Mouse (Mus musculus) embryonic facial prominence, embryonic 12.5 days (tissue): ENCODE results near the gene Ostn. TPM values are rescaled to one million over a fixed set of nuclear protein-coding genes. Genes with fewer than 3 reads are reported as not detected.

Experiments used
- ATAC-seq: fragments of 200-750 bp; cut with Nextera tagmentation; 2 replicates; pipeline ENCODE4 v1.8.0; 2017; ENCODE audit not compliant: insufficient number of reproducible peaks, insufficient read depth, low FRiP score, low TSS enrichment
- H3K27ac ChIP-seq: fragments of 300-500 bp; sonication (generic); 2 replicates; pipeline ENCODE4 v1.5.1; 2016; ENCODE audit warnings: mild to moderate bottlenecking
- H3K27me3 ChIP-seq: fragments of 300-500 bp; sonication (generic); 2 replicates; pipeline ENCODE4 v1.6.1; 2016; ENCODE audit warnings: mild to moderate bottlenecking, moderate library complexity
- H3K36me3 ChIP-seq: fragments of 300-500 bp; sonication (generic); 2 replicates; pipeline ENCODE4 v1.6.1; 2016; ENCODE audit warnings: mild to moderate bottlenecking
- H3K4me1 ChIP-seq: fragments of 300-500 bp; sonication (generic); 2 replicates; pipeline ENCODE4 v1.6.1; 2016
- H3K4me2 ChIP-seq: fragments of 300-500 bp; sonication (generic); replicated peaks from 2 replicates; pipeline ENCODE4 v1.6.1; 2016; ENCODE audit warnings: mild to moderate bottlenecking, moderate library complexity
- H3K4me3 ChIP-seq: fragments of 300-500 bp; sonication (generic); 2 replicates; pipeline ENCODE4 v1.5.1; 2016; ENCODE audit warnings: mild to moderate bottlenecking
- H3K9ac ChIP-seq: fragments of 300-500 bp; sonication (generic); 2 replicates; pipeline ENCODE4 v1.6.1; 2016; ENCODE audit warnings: mild to moderate bottlenecking, moderate library complexity
- H3K9me3 ChIP-seq: fragments of 300-500 bp; sonication (generic); 2 replicates; pipeline ENCODE4 v1.6.1; 2016; ENCODE audit warnings: mild to moderate bottlenecking, moderate library complexity
- WGBS: fragments of 180-500 bp; shearing (Covaris S2); methylation state at CpG from one replicate; pipeline ENCODE4 v1.1.7; 2016; 5-methylcytosine and 5-hydroxymethylcytosine counted together
- polyA plus RNA-seq: library from polyadenylated mRNA; unstranded; fragments of >200 nt; fragmentation: Nextera tagmentation; extraction: Ambion mirVana; gene quantifications from 2 replicates; pipeline ENCODE4 v1.2.1, GENCODE M21; 2016

Ostn gene
- polyA plus RNA-seq, 1 experiment from 2014 or later, result 0.37 TPM

DNA sequence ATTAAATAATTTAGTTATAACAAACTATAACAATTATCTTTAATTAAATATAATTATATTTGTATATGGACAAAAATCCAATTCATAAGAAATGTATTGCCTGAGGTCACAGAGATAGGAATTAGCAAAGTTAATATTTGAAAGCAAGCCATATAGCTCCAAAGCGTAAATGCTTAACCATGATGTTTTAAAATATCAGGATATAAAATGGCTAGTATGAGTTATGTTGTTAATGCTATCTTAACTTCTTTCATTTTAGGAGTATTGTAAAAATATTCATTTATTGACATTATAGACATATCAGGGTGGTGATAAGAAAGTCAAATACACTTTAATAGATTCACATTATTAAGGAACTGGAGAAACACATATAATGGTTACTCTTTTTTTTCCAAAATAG, 52.8 kb downstream of the Ostn start:
- no peaks in the 10 kb centered on the region for H3K4me1 ChIP-seq
- H3K36me3 ChIP-seq, result no peaks in the 10 kb centered on the region
- no peaks in the 10 kb centered on the region for H3K27me3 ChIP-seq
- H3K9me3 ChIP-seq, result no peaks in the 10 kb centered on the region
- no peak overlapping the region for H3K9ac ChIP-seq
- no peak overlapping the region for H3K27ac ChIP-seq
- H3K4me2 ChIP-seq, result no peak overlapping the region
- H3K4me3 ChIP-seq, result no peak overlapping the region
- no peak for ATAC-seq
- WGBS, result 86% methylated on average over 1 of the region's 1 CpGs

DNA sequence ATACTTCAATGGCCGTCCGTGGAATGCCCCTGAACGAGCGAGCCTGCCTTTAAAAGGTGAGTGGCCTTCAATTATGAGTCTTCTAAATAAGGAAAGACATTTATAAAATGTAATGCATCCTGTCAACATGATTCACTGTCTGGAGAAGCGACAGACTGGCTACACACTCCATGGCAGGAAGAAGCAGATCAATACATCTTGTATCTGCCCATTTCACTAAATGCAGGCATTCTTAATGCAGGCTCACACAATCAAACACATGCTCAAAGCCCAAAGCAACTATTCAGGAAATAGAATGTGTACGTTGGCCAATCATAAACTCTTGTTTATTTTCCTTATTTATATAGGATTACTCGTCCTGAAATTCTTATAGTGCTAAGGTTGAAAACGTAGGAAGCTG, 62.9 kb downstream of the Ostn start, which contains the start of gene Uts2b:
TSS of gene Uts2b (minus strand) at position 49 of the 400 bp plus-strand sequence.
- Histone ChIP-seq H3K27me3 (no peaks in the 10 kb centered on the region), H3K27ac (no peak within 1 kb of the TSS), H3K4me1 (no peaks in the 10 kb centered on the region), H3K9ac (no peak within 1 kb of the TSS), H3K4me2 (no peak within 1 kb of the TSS), H3K36me3 (no peaks in the 10 kb centered on the region), H3K4me3 (no peak within 1 kb of the TSS), H3K9me3 (no peaks in the 10 kb centered on the region)
- no peak for ATAC-seq
- WGBS, result 62% methylated on average over 8 of the region's 8 CpGs

GRCm38 (mm10) chr16:27370700-27371099, 63.4 kb downstream of the Ostn start:
- no peaks in the 10 kb centered on the region for H3K4me1 ChIP-seq
- no peaks in the 10 kb centered on the region for H3K36me3 ChIP-seq
- no peak overlapping the region for H3K9ac ChIP-seq
- H3K9me3 ChIP-seq, result no peaks in the 10 kb centered on the region
- H3K27me3 ChIP-seq, result no peaks in the 10 kb centered on the region
- no peak overlapping the region for H3K27ac ChIP-seq
- ATAC-seq, result no peak
- 62% methylated on average over 2 of the region's 2 CpGs for WGBS
- H3K4me3 ChIP-seq, result no peak overlapping the region
- no peak overlapping the region for H3K4me2 ChIP-seq

- Histone ChIP-seq H3K9me3 (no peaks in the 10 kb centered on the region), H3K4me3 (no peak overlapping the region), H3K4me1 (no peaks in the 10 kb centered on the region), H3K27me3 (no peaks in the 10 kb centered on the region), H3K4me2 (no peak overlapping the region), H3K36me3 (no peaks in the 10 kb centered on the region), H3K27ac (no peak overlapping the region), H3K9ac (no peak overlapping the region)
- WGBS, result 79% methylated on average over 3 of the region's 3 CpGs
- no peak for ATAC-seq
Observed at GRCm38 (mm10) chr16:27374139-27374538, 66.8 kb downstream of the Ostn start.

DNA sequence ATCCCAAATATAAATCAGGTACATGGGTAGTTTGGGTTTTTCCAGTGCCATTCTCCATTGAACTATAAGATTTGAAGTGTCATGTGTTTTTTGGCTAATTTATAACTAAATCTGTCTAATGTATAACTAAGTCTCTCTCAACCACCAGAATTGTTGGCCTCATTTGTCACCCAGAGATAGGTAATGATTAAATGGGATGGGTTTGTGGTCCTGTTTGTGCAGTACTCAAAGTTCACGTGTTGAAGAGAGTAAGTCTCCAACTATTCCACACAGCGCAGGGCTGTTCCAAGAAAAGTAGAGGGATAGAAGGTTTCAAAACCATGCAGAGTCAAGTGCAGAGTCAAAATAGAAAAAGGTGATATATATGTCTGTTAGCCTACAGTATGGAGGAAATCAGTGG, 68.0 kb downstream of the Ostn start:
- no peaks in the 10 kb centered on the region for H3K27me3 ChIP-seq
- H3K9me3 ChIP-seq, result no peaks in the 10 kb centered on the region

DNA sequence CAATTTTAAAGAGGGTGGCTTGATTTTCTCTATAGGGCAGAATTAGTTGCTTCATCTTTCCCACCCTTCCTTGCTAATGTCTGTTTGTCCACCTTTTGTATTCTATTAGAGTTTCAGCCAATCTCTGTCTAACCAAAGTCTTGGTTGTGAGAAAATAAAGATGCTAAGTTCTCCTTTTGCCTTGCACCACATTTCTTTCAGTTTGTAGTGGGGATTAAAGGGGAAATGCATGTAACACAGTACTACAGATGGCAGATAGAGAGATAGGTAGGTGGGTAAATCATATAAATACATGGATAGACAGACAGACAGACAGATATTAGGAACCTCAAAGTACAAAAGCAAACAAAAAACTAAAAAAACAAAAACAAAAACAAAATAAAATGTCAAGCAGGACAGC, 69.3 kb downstream of the Ostn start:
- no peaks in the 10 kb centered on the region for H3K4me1 ChIP-seq
- no peak for ATAC-seq
- no peak overlapping the region for H3K27ac ChIP-seq
- H3K4me3 ChIP-seq, result no peak overlapping the region
- no peaks in the 10 kb centered on the region for H3K9me3 ChIP-seq
- no peaks in the 10 kb centered on the region for H3K36me3 ChIP-seq
- H3K4me2 ChIP-seq, result no peak overlapping the region
- no peak overlapping the region for H3K9ac ChIP-seq
- H3K27me3 ChIP-seq, result no peaks in the 10 kb centered on the region

More for the DNA sequence above, 68.0 kb downstream of the Ostn start:
- WGBS, result 94% methylated on average over 2 of the region's 2 CpGs
- Histone ChIP-seq H3K36me3 (no peaks in the 10 kb centered on the region), H3K4me3 (no peak overlapping the region), H3K9ac (no peak overlapping the region), H3K4me1 (no peaks in the 10 kb centered on the region), H3K27ac (no peak overlapping the region), H3K4me2 (no peak overlapping the region)
- ATAC-seq, result no peak

DNA sequence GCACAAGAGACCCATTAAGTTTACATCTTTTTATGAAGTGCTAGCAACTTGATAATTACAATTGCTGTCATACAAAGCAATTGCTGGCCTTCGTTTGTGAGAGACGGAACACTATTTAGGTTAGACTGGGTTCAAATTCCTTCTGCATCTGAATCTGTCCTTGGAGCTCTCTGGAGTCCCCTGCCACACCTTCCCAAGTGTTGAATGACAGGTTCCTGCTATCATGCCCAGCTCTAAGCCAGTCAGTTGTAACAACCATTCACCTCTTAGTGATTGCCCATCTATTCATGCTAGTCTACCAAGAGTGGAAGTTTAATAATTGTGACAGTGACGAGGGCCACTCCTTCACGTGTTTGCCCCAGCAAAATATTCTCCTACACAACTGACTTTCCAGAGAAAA, 74.9 kb downstream of the Ostn start:
- no peak for ATAC-seq
- 76% methylated on average over 4 of the region's 4 CpGs for WGBS

DNA sequence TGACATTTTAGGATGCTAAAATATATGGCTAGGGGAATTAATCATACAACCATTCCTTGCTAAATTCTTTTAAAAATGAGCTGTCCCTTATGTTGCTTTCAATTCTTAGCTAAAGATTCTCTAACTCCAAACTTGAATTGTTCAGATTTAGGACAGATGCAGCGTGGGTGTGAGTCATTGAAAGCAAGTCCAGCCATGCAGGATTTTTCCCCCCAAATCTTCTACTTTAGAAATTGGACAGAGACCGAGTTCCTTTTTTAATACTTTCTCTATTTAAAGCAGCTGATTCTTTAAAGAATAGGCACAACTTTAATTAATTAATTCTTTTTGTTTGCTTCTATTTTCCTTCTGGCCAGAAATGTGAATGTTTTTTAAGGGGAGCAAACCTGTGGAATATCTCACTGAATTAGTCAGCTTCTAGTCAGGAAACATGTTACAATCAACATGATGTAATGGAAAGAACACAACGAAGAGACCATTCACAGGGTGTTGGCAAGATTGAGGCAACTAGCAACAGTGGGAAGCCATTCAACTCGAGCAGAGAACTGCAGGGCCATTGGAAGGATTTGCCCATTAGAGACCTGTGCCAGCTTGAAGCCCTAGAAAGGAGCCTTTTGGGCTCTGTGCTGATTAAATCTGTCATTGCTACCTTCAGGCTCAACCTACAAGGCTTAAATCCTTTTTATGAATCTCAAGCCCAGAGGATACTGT, 77.8 kb downstream of the Ostn start:
- no peak overlapping the region for H3K9ac ChIP-seq
- H3K4me1 ChIP-seq, result peaks cover 6% of the 10 kb centered on the region; the same call in 1 of the 2 replicates
- H3K4me3 ChIP-seq, result no peak overlapping the region
- no peaks in the 10 kb centered on the region for H3K36me3 ChIP-seq
- H3K27ac ChIP-seq, result no peak overlapping the region
- H3K9me3 ChIP-seq, result no peaks in the 10 kb centered on the region
- WGBS, result 68% methylated on average over 4 of the region's 4 CpGs
- no peak overlapping the region for H3K4me2 ChIP-seq
- no peak for ATAC-seq
- H3K27me3 ChIP-seq, result no peaks in the 10 kb centered on the region

More for the DNA sequence above, 74.9 kb downstream of the Ostn start:
- Histone ChIP-seq H3K9me3 (no peaks in the 10 kb centered on the region), H3K4me3 (no peak overlapping the region), H3K27me3 (no peaks in the 10 kb centered on the region), H3K4me1 (no peaks in the 10 kb centered on the region), H3K36me3 (no peaks in the 10 kb centered on the region), H3K9ac (no peak overlapping the region), H3K27ac (no peak overlapping the region), H3K4me2 (no peak overlapping the region)

- H3K9me3 ChIP-seq, result no peaks in the 10 kb centered on the region
- no peaks in the 10 kb centered on the region for H3K36me3 ChIP-seq
- peaks cover 11% of the 10 kb centered on the region for H3K4me1 ChIP-seq
- H3K4me2 ChIP-seq, result no peak overlapping the region
- WGBS, result 67% methylated on average over 1 of the region's 1 CpGs
- ATAC-seq, result no peak
- no peak overlapping the region for H3K9ac ChIP-seq
- no peaks in the 10 kb centered on the region for H3K27me3 ChIP-seq
- no peak overlapping the region for H3K4me3 ChIP-seq
- no peak overlapping the region for H3K27ac ChIP-seq
Observed at GRCm38 (mm10) chr16:27385649-27386048, 78.4 kb downstream of the Ostn start.

DNA sequence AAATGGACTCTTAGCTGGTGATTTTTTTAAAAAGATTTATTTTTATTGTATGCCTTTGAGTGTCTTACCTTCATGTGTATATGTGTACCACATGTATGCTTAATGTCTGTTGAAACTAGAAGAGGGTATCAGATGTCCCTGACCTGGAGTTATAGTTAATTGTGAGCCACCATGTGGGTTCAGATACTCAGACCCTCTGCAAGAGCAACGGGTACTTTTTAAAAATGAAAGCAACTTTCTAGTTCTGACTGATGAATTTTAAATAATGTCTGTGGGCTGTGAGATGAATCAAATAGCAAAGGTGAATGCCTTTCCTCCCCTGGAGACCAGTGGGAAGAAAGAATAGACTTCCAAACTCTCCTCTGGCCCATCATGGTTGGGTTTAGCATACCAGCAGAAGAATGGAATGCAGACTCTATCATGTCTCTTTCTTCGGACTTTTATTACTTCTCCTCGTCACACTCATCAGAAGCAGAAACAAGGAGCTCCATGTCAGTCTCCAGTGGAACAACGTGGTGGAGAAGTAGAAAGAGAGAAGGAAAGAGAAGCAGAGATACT, 79.6 kb downstream of the Ostn start:
- no peaks in the 10 kb centered on the region for H3K27me3 ChIP-seq
- no peaks in the 10 kb centered on the region for H3K9me3 ChIP-seq
- no peak overlapping the region for H3K4me3 ChIP-seq
- H3K4me2 ChIP-seq, result no peak overlapping the region
- no peak for ATAC-seq
- H3K27ac ChIP-seq, result no peak overlapping the region
- peaks cover 18% of the 10 kb centered on the region for H3K4me1 ChIP-seq
- 73% methylated on average over 4 of the region's 4 CpGs for WGBS
- H3K36me3 ChIP-seq, result no peaks in the 10 kb centered on the region
- H3K9ac ChIP-seq, result no peak overlapping the region

DNA sequence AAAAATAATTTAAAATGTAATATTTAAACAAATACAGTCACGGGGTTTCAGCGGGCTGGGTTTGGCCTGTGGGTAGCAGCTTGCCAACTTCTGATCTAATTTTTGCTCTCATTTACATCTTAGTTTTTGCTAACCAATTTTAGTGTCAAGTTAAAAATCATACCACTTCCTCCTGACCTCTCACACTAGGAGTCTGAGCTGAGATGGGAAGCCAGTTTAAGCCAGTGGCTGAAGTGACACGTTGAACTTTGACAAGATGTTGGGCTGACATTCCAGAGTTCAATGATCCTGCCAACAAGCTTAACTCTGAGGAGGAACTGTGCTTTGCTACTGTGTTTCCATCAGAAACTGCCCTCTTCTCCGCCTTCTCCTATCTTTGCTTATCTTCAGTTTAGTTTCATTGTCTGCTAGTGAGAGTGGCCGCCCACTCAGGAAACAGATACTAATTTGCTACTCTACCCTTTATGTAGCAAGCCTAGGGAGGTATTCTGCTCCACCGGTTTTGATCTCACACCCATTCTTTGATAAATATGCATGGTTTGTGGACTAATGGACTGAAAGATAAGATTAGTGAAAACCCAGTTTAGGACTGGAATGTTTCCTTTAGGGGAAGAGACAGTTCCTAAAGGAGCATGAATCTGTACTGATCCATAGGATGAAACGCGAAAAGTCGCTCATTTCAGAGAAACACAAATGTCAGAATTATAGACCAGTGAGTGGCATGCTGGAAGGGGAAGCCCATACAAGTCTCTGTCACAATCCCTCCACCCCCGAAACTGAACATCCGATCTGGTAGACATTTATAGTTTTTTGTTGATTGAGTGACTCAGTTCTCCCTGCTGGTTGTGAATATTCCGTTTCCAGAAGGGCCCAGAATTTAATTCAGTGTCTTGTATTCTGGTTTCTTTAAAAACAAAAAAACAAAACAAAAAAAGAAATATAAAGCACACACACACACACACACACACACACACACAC, 80.6 kb downstream of the Ostn start:
- no peaks in the 10 kb centered on the region for H3K36me3 ChIP-seq
- peak overlapping the region; percentile 87 for H3K4me3 ChIP-seq
- no peak for ATAC-seq
- peak overlapping the region; percentile 64 for H3K4me2 ChIP-seq
- H3K4me1 ChIP-seq, result peaks cover 18% of the 10 kb centered on the region
- no peak overlapping the region; the same call in 1 of the 2 replicates for H3K27ac ChIP-seq
- no peaks in the 10 kb centered on the region for H3K27me3 ChIP-seq
- WGBS, result 60% methylated on average over 12 of the region's 12 CpGs
- no peaks in the 10 kb centered on the region for H3K9me3 ChIP-seq
- H3K9ac ChIP-seq, result peak overlapping the region; percentile 95; the same call in 1 of the 2 replicates
